Mouse (Mus musculus) embryonic fibroblast, embryonic 13.5 days (primary cell): ENCODE results near the gene Tacr2. TPM values are rescaled to one million over a fixed set of nuclear protein-coding genes. Genes with fewer than 3 reads are reported as not detected.
A peak's percentile ranks its signal among the peaks of the same experiment; 100 is the strongest.

ENCODE experiments used
- H3K27ac ChIP-seq: 2 replicates; pipeline ENCODE4 v1.5.1; 2012; ENCODE audit warnings: low read length, control low read depth, inconsistent platforms; ENCODE audit not compliant: insufficient read depth
- H3K4me1 ChIP-seq: 2 replicates; pipeline ENCODE4 v1.6.1; 2011; ENCODE audit warnings: low read length; ENCODE audit not compliant: control insufficient read depth, insufficient read depth
- H3K4me3 ChIP-seq: 2 replicates; pipeline ENCODE4 v1.5.1; 2011; ENCODE audit warnings: mild to moderate bottlenecking, control low read depth, low read length; ENCODE audit not compliant: insufficient read depth
- CTCF ChIP-seq: IDR thresholded peaks from 2 replicates; pipeline ENCODE4 v1.5.1; 2011; ENCODE audit warnings: mild to moderate bottlenecking, control low read depth, low read length, moderate library complexity, borderline replicate concordance; ENCODE audit not compliant: insufficient read depth
- POLR2A ChIP-seq: IDR thresholded peaks from 2 replicates; pipeline ENCODE4 v1.6.1; 2011; ENCODE audit warnings: low read depth, mild to moderate bottlenecking, control low read depth, low read length, moderate library complexity
- polyA plus RNA-seq: library from polyadenylated mRNA; stranded (reverse); fragments of >200 nt; gene quantifications from 2 replicates; pipeline ENCODE4 v1.2.4, GENCODE M21; 2011; ENCODE audit warnings: low read depth; ENCODE audit not compliant: missing spikeins, insufficient read length

Gene Tacr2
- polyA plus RNA-seq, 1 experiment: not detected

DNA sequence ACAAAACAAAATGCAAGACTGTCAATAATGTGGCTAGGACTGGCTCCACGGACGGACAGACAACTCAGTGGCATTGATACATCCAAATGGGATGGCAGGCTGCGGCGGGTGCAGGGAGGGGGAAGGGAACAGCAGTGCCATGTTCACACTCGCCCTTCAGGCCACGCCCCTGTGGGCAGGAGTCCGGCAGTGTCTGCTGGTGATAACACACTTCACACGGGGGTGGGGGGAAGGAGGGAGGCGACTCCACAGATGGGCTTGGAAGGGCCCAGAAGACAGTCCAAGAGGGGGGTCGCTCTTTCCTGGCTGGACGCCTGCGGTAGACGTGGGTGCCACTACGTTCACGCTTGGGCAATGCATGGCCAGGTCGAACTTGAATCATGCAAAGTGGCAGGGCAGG is 17.0 kb downstream of the Tacr2 start:
- no peak overlapping the region for H3K4me3 ChIP-seq
- TF ChIP-seq CTCF (no peak), POLR2A (no peak)
- no peaks in the 10 kb centered on the region for H3K4me1 ChIP-seq
- no peak overlapping the region for H3K27ac ChIP-seq

DNA sequence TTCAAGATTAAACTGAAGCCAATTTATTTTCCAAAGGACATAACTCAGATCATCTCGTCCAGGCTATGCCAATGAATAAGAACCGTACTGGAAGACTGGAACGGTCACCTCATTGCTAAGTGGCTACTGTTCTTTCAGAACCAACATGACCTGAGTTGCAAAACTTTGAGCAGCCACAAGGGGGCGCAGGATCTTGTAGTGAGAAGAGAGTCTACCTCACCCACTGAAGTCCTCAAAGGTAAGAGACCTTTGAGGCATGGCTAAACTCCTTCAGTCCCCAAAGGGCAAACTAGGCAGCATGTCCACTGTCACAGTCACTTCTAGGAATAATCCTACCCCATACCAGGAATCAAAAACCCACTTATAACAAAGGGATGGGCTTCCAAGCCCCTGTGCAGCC is 23.0 kb downstream of the Tacr2 start:
- 0 out of 2 replicates have a peak, but pooled peaks have one; percentile 23 for TF ChIP-seq CTCF
- no peak for TF ChIP-seq POLR2A
- Histone ChIP-seq H3K4me3 (no peak overlapping the region), H3K27ac (no peak overlapping the region), H3K4me1 (no peaks in the 10 kb centered on the region)

DNA sequence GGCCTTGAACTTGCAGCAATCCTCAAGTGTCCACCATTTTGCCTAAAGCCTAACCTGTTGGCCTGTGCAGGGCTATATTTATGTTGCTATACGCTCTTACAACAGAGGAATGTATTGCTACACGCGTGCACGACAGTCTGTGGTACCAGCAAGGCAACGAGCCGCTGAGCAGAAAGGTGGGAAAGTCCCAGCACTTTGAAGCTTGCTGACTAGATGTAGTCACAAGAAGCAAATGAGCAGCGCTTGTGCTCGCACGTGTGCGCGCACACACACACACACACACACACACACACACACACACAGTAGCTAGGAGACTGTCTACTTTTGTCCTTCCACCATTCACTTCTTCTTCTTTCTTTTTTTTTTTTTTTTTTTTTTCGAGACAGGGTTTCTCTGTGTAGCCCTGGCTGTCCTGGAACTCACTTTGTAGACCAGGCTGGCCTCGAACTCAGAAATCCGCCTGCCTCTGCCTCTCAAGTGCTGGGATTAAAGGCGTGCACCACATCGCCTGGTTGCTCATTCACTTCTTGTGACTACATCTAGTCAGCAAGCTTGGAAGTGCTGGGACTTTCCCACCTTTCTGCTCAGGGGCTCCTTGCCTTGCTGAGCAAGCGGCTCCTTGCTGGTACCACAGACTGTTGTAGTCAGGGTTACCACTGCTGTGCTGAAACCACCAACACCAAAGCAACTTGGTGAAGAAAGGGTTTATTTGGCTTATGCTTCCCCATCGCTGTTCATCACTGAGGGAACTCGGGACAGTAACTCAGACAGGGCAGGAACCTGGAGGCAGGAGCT is 25.5 kb downstream of the Tacr2 start:
- no peak overlapping the region for H3K27ac ChIP-seq
- no peak overlapping the region for H3K4me3 ChIP-seq
- TF ChIP-seq POLR2A (no peak), CTCF (no peak)
- H3K4me1 ChIP-seq: no peaks in the 10 kb centered on the region

DNA sequence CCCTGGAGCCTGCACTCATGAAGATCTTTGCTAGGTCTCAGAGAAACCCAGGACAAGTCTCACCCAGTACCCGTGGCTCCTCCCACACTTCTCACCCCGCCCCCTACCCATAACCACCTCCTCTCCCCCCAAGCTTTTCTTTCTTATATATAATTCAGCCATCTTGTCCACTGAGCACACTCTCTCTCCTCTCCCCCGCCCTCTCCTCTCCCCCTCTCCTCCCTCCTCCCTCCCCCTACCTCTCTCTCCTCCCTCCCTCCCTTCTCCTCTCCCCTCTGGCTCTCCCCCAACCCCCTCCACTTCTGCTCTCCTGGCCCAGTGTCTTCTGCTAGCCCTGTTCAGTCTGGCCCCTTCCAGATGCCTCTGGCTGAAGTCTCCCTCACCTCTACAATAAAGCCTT is 26.8 kb downstream of the Tacr2 start:
- Histone ChIP-seq H3K4me3 (no peak overlapping the region), H3K27ac (no peak overlapping the region), H3K4me1 (no peaks in the 10 kb centered on the region)
- no peak for TF ChIP-seq POLR2A
- TF ChIP-seq CTCF: no peak

DNA sequence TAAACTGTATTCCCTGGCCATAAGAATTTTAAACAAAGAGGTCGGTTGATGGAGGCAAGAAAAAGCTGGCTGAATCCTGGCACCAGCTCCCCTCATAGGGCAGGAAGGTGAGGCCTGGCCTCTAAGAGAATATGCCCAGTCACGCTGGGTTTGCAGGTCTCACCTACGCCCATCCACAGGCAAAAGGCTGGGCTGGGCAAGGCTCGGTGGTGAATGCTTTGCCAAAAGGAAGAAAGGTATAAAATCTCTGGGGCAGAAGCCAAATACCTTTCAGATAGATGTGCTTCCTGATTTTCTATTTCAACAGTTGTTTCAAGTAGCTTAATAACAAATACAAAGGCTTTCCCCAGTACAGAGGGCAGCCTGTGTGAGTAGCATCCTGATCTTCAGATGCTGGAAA is 27.4 kb downstream of the Tacr2 start:
- TF ChIP-seq CTCF (no peak), POLR2A (no peak)
- H3K27ac ChIP-seq: no peak overlapping the region
- H3K4me3 ChIP-seq: no peak overlapping the region
- H3K4me1 ChIP-seq: no peaks in the 10 kb centered on the region

DNA sequence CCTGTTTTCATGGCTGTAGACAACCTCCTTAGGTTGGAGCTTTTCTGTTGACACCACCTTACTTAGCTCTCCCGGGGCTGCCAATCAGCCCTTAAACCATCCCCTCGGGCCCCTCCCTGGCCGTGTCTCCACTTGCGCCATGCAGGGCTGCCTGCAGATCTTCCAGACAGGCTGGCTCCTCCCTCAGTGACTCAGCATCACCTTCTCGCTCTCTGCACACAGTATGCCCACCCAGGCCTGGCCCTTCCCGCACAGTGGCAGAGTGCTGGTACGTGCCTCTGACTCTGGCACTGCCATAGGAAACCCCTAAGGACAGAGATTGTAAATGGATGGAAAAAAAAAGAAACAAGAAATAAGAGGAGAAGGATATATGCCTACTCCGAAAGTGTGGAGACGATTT is 30.5 kb downstream of the Tacr2 start:
- Histone ChIP-seq H3K27ac (no peak overlapping the region), H3K4me1 (no peaks in the 10 kb centered on the region), H3K4me3 (no peak overlapping the region)
- TF ChIP-seq CTCF (no peak), POLR2A (no peak)

DNA sequence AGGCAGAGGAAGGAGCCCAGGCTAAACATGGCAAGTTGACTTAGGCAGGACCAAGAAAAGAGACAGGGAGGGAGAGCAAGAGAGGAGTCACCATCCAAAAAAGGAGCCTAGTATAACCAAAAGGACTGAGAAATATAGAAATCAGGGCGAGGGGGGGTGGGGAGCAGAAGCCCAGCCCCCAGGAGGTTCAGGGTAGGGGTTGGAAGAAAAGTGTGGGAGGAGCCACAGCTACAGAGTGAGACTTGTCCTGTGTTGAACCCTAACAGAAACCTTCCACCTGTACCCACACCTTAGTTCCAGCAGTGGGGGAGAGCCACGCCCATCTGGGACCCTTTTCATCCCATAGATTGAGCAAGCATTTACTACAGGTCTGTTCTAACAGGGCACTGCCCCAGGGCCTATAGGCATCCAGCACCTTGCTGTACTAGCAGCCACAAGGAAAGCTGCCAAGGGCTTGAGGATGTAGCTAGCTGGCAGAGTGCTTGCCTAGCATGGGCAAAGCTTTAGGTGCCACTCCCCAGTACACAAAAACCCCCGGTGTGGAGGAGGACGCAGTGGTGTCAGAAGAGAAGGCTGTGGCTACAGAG is 31.1 kb downstream of the Tacr2 start:
- Histone ChIP-seq H3K27ac (no peak overlapping the region), H3K4me3 (no peak overlapping the region), H3K4me1 (no peaks in the 10 kb centered on the region)
- TF ChIP-seq CTCF: no peak
- TF ChIP-seq POLR2A: no peak

DNA sequence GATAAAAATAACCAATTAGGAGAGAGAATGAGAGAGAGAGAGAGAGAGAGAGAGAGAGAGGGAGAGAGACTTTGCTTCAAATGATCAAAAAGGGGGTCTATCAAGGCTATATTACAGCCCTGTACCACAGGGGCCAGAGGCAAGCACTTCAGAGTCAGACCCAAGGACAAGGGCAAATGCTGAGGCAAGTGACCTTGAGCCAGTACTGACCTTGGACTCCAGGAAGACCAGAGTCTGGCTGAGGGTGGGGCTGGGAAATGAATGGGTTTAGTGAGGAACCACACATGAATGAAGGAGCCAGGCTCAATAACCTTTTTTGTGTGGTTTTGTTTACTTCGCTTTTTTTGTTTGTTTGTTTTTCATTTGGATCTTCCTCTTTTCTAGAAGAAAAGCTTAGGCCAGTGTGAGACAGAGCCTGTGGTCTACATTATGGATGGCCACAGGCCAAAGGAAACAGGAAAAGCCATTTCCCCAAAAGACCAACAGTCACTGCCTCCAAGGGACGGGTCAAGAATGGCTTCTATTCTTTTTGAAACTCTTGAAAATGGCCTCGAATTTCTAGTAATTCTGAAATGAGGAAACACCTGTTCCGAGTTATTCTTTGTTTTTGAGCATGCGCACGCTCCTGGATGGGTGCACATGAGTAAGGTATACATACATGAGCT is 35.4 kb downstream of the Tacr2 start:
- no peak overlapping the region for H3K27ac ChIP-seq
- H3K4me3 ChIP-seq: no peak overlapping the region
- no peak for TF ChIP-seq POLR2A
- no peak for TF ChIP-seq CTCF
- H3K4me1 ChIP-seq: no peaks in the 10 kb centered on the region

DNA sequence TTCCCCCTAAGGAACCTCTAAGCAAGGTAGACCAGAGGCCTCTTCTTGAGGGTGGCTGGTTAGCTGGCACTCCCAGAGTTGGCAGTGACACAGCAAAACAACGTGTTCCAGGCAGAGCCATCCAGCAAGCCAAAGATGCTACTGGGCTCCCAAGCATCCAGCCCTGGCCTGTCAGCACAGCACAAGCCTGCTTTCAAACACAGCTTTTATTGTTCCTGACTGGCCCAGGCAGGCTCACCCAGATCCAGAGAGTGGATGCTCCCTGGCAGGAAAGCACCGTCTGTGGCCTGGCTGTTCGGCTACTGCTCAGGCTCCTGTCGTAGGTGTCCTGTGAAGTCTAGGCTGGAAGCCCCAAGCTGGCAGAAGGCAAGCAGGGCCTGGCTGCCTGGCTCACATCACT is 41.9 kb downstream of the Tacr2 start:
- no peak for TF ChIP-seq POLR2A
- TF ChIP-seq CTCF: no peak
- Histone ChIP-seq H3K27ac (no peak overlapping the region), H3K4me1 (no peaks in the 10 kb centered on the region), H3K4me3 (no peak overlapping the region)
